ENCODE assay signal across 8 mouse cellular contexts in the genomic region with DNA sequence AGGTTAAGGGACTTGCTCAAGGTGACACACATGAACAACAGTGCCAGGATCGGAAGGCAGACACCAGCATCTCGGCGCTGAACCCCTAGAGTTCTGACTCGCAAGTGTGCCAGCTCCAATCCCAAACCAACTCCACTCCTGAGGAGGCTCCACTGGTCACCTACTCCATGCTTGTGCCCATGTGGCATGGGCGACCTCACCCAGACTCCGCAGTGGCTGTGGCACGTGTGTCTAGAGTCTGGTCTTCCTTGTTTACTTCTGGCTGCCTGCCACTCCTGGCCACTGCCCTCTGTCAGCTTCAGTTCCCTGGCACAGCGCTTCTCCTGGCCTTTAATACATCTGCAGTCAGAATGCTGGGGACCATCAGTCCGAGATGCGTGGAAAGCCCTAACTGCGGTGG. TPM values are rescaled to one million over a fixed set of nuclear protein-coding genes. Genes with fewer than 3 reads are reported as not detected.
DNase-seq lines count a peak whose midpoint lies in the region; ATAC-seq lines count a peak whose summit lies in the region.

No protein-coding gene starts in this region.

- ATAC-seq in frontal cortex, adult (ENCODE audit: low TSS enrichment) = 0 out of 2 replicates have a peak, but pooled peaks have one; percentile 1
- ATAC-seq in embryonic facial prominence, embryonic 15.5 days (ENCODE audit: insufficient number of reproducible peaks, low FRiP score, low TSS enrichment, low read depth) = no peak
- ATAC-seq in midbrain, embryonic 12.5 days (ENCODE audit: low FRiP score, low read depth) = peak; percentile 34; the same call in 1 of the 2 replicates

- DNase-seq in frontal cortex, postnatal 25 days (ENCODE audit: low spot score in 2 of 2) = no peak
- peak; percentile 46 for DNase-seq in adrenal gland, adult 8-10 months
- peak; percentile 70 for DNase-seq in heart, postnatal 4 days
- DNase-seq in limb, embryonic 10.5 days (ENCODE audit: low spot score) = peak; percentile 36
- DNase-seq in urinary bladder, postnatal 25 days (ENCODE audit: low spot score) = peak; percentile 20

- peaks cover 28% of the 10 kb centered on the region for H3K4me1 ChIP-seq in embryonic facial prominence, embryonic 15.5 days
- peaks cover 27% of the 10 kb centered on the region for H3K4me1 ChIP-seq in limb, embryonic 10.5 days
- peaks cover 24% of the 10 kb centered on the region for H3K4me1 ChIP-seq in midbrain, embryonic 12.5 days

- H3K4me3 ChIP-seq in embryonic facial prominence, embryonic 15.5 days (replicated peaks) = peak overlapping the region; percentile 65
- peak overlapping the region; percentile 73 for H3K4me3 ChIP-seq in limb, embryonic 10.5 days
- peak overlapping the region; percentile 74 for H3K4me3 ChIP-seq in midbrain, embryonic 12.5 days

- H3K9me3 ChIP-seq in embryonic facial prominence, embryonic 15.5 days (replicated peaks) = no peaks in the 10 kb centered on the region
- H3K9me3 ChIP-seq in limb, embryonic 10.5 days (replicated peaks) = 0 out of 2 replicates have a peak, but pooled peaks cover 2% of the 10 kb centered on the region
- H3K9me3 ChIP-seq in midbrain, embryonic 12.5 days = peaks cover 4% of the 10 kb centered on the region

- peak overlapping the region; percentile 96 for H3K4me2 ChIP-seq in embryonic facial prominence, embryonic 15.5 days (replicated peaks)
- H3K4me2 ChIP-seq in midbrain, embryonic 12.5 days (replicated peaks) = peak overlapping the region; percentile 98

- no peaks in the 10 kb centered on the region for H3K36me3 ChIP-seq in embryonic facial prominence, embryonic 15.5 days
- no peaks in the 10 kb centered on the region for H3K36me3 ChIP-seq in limb, embryonic 10.5 days
- no peaks in the 10 kb centered on the region for H3K36me3 ChIP-seq in midbrain, embryonic 12.5 days

- H3K27ac ChIP-seq in embryonic facial prominence, embryonic 15.5 days (replicated peaks) = peak overlapping the region; percentile 52; the same call in 1 of the 2 replicates
- H3K27ac ChIP-seq in limb, embryonic 10.5 days = no peak overlapping the region
- H3K27ac ChIP-seq in midbrain, embryonic 12.5 days (replicated peaks) = peak overlapping the region; percentile 76

- 19% methylated on average over 11 of the region's 11 CpGs for WGBS in embryonic facial prominence, embryonic 15.5 days
- WGBS in limb, embryonic 10.5 days = 30% methylated on average over 11 of the region's 11 CpGs
- 29% methylated on average over 11 of the region's 11 CpGs for WGBS in midbrain, embryonic 12.5 days

- H3K27me3 ChIP-seq in embryonic facial prominence, embryonic 15.5 days = peaks cover 9% of the 10 kb centered on the region; the same call in 1 of the 2 replicates
- H3K27me3 ChIP-seq in limb, embryonic 10.5 days (ENCODE audit: low read depth, poor library complexity, severe bottlenecking) = peaks cover 66% of the 10 kb centered on the region
- peaks cover 58% of the 10 kb centered on the region for H3K27me3 ChIP-seq in midbrain, embryonic 12.5 days

- H3K9ac ChIP-seq in embryonic facial prominence, embryonic 15.5 days = no peak overlapping the region
- peak overlapping the region; percentile 75; the same call in 1 of the 2 replicates for H3K9ac ChIP-seq in midbrain, embryonic 12.5 days (replicated peaks)

RNA-seq across cellular contexts. Expression of a gene that starts 0.7 kb away (rescaled TPM):
- 10 to 100 TPM in 1 of 4 experiments, 1 to 10 TPM in 3; 8.1 to 10.0 (median 9.0) TPM for total RNA-seq in adrenal gland, adult 8-10 months (2022)
- 1.0 TPM in 2 replicates for polyA plus RNA-seq in embryonic facial prominence, embryonic 15.5 days (2015; fragmentation: Nextera tagmentation; extraction: Ambion mirVana)
- 10 to 100 TPM; 20.6 to 24.8 TPM for total RNA-seq in heart, postnatal 4 days (2021)
- 0.13 and 0.23 TPM in 2 replicates for polyA plus RNA-seq in limb, embryonic 10.5 days (2016; fragmentation: Nextera tagmentation; extraction: Ambion mirVana)
- polyA plus RNA-seq in midbrain, embryonic 12.5 days (2016; fragmentation: Nextera tagmentation; extraction: Ambion mirVana) = 1.0 and 1.6 TPM in 2 replicates

Comparison
In these comparisons a context has a peak if more than half of its experiments do, and no peak if none do; other contexts are left out.
1. DNase-seq: peak in adrenal gland, adult 8-10 months (single experiment), heart, postnatal 4 days (single experiment), limb, embryonic 10.5 days (single experiment) and urinary bladder, postnatal 25 days (single experiment); none in frontal cortex, postnatal 25 days (0 of 2).
2. Peak in every context shown above with its lines, with median percentiles within 50 percentile points of each other: H3K4me3 ChIP-seq.